Mouse (Mus musculus) midbrain, embryonic 10.5 days (tissue): Measurements from ENCODE around the gene Wsb1. TPM values are rescaled to one million over a fixed set of nuclear protein-coding genes. Genes with fewer than 3 reads are reported as not detected.
"Not testable (repeated sequence)": the region's sequence is repeated elsewhere in the genome, so short reads cannot be mapped to it uniquely, and the experiment has no call there.

Source experiments
- DNase-seq: peaks from one replicate; pipeline ENCODE4 v3.0.0-alpha.2; 2017; ENCODE audit warnings: low spot score
- H3K27ac ChIP-seq: fragments of 300-500 bp; sonication (generic); replicated peaks from 2 replicates; pipeline ENCODE4 v1.5.1; 2016; ENCODE audit warnings: mild to moderate bottlenecking
- H3K27me3 ChIP-seq: fragments of 300-500 bp; sonication (generic); 2 replicates; pipeline ENCODE4 v1.6.1; 2016; ENCODE audit warnings: low read depth, mild to moderate bottlenecking; ENCODE audit not compliant: poor library complexity, severe bottlenecking
- H3K36me3 ChIP-seq: fragments of 300-500 bp; sonication (generic); 2 replicates; pipeline ENCODE4 v1.6.1; 2016; ENCODE audit warnings: mild to moderate bottlenecking, moderate library complexity
- H3K4me1 ChIP-seq: fragments of 300-500 bp; sonication (generic); 2 replicates; pipeline ENCODE4 v1.6.1; 2016
- H3K4me3 ChIP-seq: fragments of 300-500 bp; sonication (generic); 2 replicates; pipeline ENCODE4 v1.5.1; 2016; ENCODE audit warnings: mild to moderate bottlenecking, moderate library complexity
- H3K9me3 ChIP-seq: fragments of 300-500 bp; sonication (generic); replicated peaks from 2 replicates; pipeline ENCODE4 v1.6.1; 2016; ENCODE audit warnings: mild to moderate bottlenecking
- WGBS: fragments of 180-500 bp; shearing (Covaris S2); methylation state at CpG from one replicate; pipeline ENCODE4 v1.1.7; 2016; 5-methylcytosine and 5-hydroxymethylcytosine counted together
- polyA plus RNA-seq: library from polyadenylated mRNA; unstranded; fragments of >200 nt; fragmentation: Nextera tagmentation; extraction: Ambion mirVana; gene quantifications from 2 replicates; pipeline ENCODE4 v1.2.1, GENCODE M21; 2016

Wsb1 gene
- polyA plus RNA-seq, 1 experiment from 2014 or later = 253 TPM

DNA sequence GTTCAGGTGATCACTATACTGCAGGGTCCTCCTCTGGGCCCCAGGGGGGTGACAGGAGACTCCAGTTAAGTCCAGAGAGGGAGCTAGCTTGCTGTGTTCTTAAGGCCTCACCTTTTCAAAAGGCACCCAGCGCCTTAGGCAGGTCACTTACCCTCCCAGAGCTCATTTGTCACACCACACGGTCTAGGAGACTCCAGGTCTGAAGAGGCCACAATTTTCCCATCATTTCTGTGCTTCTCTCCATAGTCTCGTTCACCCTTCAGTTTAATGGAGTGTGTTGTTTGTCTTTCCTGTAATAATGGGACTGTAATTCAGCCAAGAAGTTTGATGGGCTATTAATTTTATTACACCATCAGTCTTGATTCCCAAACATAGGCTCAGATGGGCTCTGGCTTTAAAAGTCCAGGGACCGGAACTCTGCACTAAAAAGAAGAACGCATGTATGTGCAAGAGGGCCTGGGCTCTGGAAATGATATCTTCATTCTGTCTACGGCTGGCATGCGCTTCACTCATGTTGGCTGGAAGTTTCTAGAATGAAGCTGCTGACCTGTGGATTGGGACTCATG lies 33.9 kb upstream of the Wsb1 start:
- no peaks in the 10 kb centered on the region for H3K27me3 ChIP-seq
- H3K36me3 ChIP-seq = no peaks in the 10 kb centered on the region
- DNase-seq = no peak
- 83% methylated on average over 7 of the region's 7 CpGs for WGBS
- H3K9me3 ChIP-seq = no peaks in the 10 kb centered on the region; the same call in 1 of the 2 replicates
- no peak overlapping the region for H3K27ac ChIP-seq
- H3K4me3 ChIP-seq = no peak overlapping the region
- H3K4me1 ChIP-seq = no peaks in the 10 kb centered on the region

DNA sequence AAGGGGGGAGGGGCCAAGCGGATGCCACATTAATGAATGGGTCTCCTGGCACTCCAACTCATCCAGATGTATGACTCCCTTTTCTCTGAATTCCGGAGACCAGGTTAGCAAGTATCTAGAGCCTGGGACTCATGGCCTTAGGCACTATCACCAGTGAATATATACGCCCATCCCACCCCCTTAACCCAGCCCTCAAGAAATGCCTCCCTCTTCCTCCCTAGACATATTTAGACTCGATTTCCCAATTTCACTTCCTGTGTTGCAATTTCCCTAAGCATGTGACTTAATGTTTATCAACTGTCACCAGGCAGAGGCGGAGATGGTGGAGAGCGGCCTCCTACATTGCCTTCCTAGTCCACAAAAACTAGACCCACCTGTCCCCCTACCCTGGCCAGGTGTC lies 33.0 kb upstream of the Wsb1 start:
- H3K9me3 ChIP-seq = no peaks in the 10 kb centered on the region; the same call in 1 of the 2 replicates
- 85% methylated on average over 6 of the region's 6 CpGs for WGBS
- H3K4me3 ChIP-seq = no peak overlapping the region
- no peak overlapping the region for H3K27ac ChIP-seq
- H3K27me3 ChIP-seq = no peaks in the 10 kb centered on the region
- H3K36me3 ChIP-seq = no peaks in the 10 kb centered on the region
- no peak for DNase-seq
- no peaks in the 10 kb centered on the region for H3K4me1 ChIP-seq

DNA sequence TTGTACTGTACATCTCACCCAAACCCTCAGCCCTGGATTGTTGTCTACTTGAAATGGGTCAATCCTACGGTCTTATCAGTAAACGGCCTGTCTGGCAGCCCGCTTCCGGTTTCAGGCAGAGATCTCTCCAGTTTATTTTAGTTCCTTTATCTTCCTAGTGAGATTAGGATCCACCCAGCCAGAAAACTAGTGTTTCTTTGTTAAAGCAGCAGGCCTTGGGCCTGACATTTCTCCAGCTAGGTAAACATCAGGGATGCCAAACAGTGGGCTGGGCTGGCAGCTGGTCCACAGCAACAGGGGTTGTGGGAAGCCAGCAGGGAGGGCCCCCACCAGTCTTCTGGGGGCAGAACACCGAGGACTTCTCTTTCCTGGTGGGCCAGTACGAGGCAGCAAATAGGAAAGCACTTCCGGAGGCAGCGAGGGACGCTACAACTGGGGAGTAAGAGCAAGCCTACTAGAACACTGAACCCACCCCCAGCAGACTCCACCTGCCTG lies 31.9 kb upstream of the Wsb1 start:
- Histone ChIP-seq H3K27me3 (no peaks in the 10 kb centered on the region), H3K36me3 (no peaks in the 10 kb centered on the region), H3K4me3 (no peak overlapping the region), H3K9me3 (no peaks in the 10 kb centered on the region; the same call in 1 of the 2 replicates), H3K4me1 (no peaks in the 10 kb centered on the region), H3K27ac (no peak overlapping the region)
- WGBS = 79% methylated on average over 9 of the region's 9 CpGs
- DNase-seq = no peak

- Histone ChIP-seq H3K36me3 (no peaks in the 10 kb centered on the region), H3K27me3 (no peaks in the 10 kb centered on the region), H3K9me3 (no peaks in the 10 kb centered on the region; the same call in 1 of the 2 replicates), H3K4me3 (no peak overlapping the region), H3K4me1 (no peaks in the 10 kb centered on the region), H3K27ac (no peak overlapping the region)
- WGBS = 93% methylated on average over 4 of the region's 4 CpGs
- no peak for DNase-seq
Observed at GRCm38 (mm10) chr11:79283350-79284030, 29.0 kb upstream of the Wsb1 start.

- Histone ChIP-seq H3K27ac (no peak overlapping the region), H3K9me3 (no peaks in the 10 kb centered on the region; the same call in 1 of the 2 replicates)
- WGBS = 81% methylated on average over 5 of the region's 5 CpGs
Observed at GRCm38 (mm10) chr11:79281396-79281795, 26.9 kb upstream of the Wsb1 start.

DNA sequence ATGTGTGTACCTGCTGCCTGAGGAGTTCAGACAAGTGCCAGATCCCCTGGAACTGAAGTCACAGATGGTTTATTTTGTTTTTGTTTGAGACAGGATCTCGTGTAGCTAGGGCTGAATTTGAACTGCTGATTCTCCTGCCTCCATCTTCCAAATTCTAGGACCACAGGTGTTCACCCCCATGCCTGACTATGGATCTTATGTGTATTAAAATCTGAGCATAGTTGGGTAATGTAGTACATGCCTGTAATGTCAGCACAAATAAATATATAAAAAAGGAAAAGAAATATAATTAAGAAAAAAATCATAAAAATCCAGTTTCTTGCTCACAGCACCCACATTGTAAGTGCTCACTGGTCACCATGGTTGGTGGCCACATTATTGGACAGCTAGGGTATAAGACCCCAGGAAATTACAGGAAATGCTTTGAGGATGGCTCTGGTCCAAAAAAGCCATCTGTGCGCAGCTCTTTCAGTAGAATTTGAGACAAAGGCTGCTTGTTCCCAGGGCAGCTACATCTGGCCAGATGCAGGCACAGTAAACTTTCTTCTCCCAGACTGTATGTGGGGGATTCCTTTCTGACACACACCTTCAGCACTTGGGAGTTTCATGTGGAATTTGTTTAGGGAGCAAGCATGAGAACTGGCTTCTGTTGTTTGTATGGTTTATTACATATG lies 25.4 kb upstream of the Wsb1 start:
- H3K27me3 ChIP-seq = no peaks in the 10 kb centered on the region
- no peaks in the 10 kb centered on the region for H3K4me1 ChIP-seq
- WGBS = 82% methylated on average over 2 of the region's 2 CpGs
- no peak for DNase-seq
- H3K36me3 ChIP-seq = no peaks in the 10 kb centered on the region
- H3K9me3 ChIP-seq = no peaks in the 10 kb centered on the region; the same call in 1 of the 2 replicates
- H3K4me3 ChIP-seq = no peak overlapping the region
- no peak overlapping the region for H3K27ac ChIP-seq

More at GRCm38 (mm10) chr11:79281396-79281795, 26.9 kb upstream of the Wsb1 start:
- no peaks in the 10 kb centered on the region for H3K27me3 ChIP-seq
- DNase-seq = no peak
- H3K4me3 ChIP-seq = no peak overlapping the region
- H3K36me3 ChIP-seq = no peaks in the 10 kb centered on the region
- no peaks in the 10 kb centered on the region for H3K4me1 ChIP-seq

- no peak for DNase-seq
- Histone ChIP-seq H3K27ac (no peak overlapping the region), H3K27me3 (no peaks in the 10 kb centered on the region), H3K9me3 (no peaks in the 10 kb centered on the region), H3K36me3 (no peaks in the 10 kb centered on the region), H3K4me3 (no peak overlapping the region), H3K4me1 (no peaks in the 10 kb centered on the region)
- 85% methylated on average over 4 of the region's 4 CpGs for WGBS
Observed at GRCm38 (mm10) chr11:79273757-79274156, 19.3 kb upstream of the Wsb1 start.

DNA sequence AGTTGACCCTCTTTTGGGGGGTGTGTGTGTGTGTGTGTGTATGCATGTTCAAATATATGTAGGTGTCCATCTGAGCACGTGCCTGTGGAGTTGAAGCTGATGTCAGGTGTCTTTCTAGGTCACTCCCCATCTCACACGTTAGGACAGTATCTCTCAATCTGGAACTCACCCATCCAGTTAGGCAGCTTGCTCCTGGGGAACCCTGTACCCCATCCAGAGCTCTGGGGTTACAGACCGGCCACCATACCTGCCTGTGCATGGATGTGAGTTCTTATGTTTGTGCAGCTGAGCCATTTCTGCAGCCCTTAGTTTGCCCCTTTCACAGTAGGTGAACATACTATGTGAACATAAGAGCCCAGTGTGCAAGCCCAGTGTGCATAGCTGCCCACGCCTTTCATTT lies 18.6 kb upstream of the Wsb1 start:
- no peaks in the 10 kb centered on the region for H3K36me3 ChIP-seq
- H3K9me3 ChIP-seq = no peaks in the 10 kb centered on the region
- H3K27ac ChIP-seq = no peak overlapping the region
- no peak overlapping the region for H3K4me3 ChIP-seq
- 72% methylated on average over 4 of the region's 4 CpGs for WGBS
- H3K27me3 ChIP-seq = no peaks in the 10 kb centered on the region
- no peaks in the 10 kb centered on the region for H3K4me1 ChIP-seq
- DNase-seq = no peak

GRCm38 (mm10) chr11:79267171-79267570 lies 12.7 kb upstream of the Wsb1 start:
- WGBS = 67% methylated on average over 1 of the region's 1 CpGs
- Histone ChIP-seq H3K27ac (no peak overlapping the region), H3K36me3 (no peaks in the 10 kb centered on the region), H3K27me3 (no peaks in the 10 kb centered on the region), H3K4me3 (no peak overlapping the region), H3K4me1 (no peaks in the 10 kb centered on the region), H3K9me3 (no peaks in the 10 kb centered on the region)
- DNase-seq = no peak

GRCm38 (mm10) chr11:79264376-79264775 lies 9.9 kb upstream of the Wsb1 start:
- Histone ChIP-seq H3K4me3 (no peak overlapping the region), H3K27me3 (no peaks in the 10 kb centered on the region), H3K9me3 (no peaks in the 10 kb centered on the region), H3K4me1 (no peaks in the 10 kb centered on the region), H3K27ac (no peak overlapping the region), H3K36me3 (no peaks in the 10 kb centered on the region)
- WGBS = 66% methylated on average over 3 of the region's 3 CpGs
- DNase-seq = no peak

DNA sequence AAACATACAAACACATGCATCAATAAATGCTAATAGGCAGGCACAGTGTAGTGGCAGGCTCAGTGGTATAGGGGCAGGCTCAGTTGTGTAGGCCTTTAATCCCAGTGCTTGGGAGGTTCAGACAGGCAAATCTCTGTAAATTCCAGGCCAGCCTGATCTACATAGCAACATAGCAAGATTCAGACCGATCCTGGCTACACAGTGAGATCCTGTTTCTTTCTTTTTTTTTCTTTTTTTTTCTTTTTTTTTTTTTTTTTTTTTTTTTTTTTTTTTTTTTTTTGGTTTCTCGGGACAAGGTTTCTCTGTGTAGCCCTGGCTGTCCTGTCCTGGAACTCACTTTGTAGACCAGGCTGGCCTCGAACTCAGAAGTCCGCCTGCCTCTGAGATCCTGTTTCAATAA lies 5.7 kb upstream of the Wsb1 start:
- H3K4me1 ChIP-seq, H3K4me3 ChIP-seq, DNase-seq, H3K36me3 ChIP-seq, H3K27ac ChIP-seq, H3K9me3 ChIP-seq: not testable (repeated sequence)
- H3K27me3 ChIP-seq = peaks cover 13% of the 10 kb centered on the region
- WGBS = 92% methylated on average over 4 of the region's 4 CpGs

GRCm38 (mm10) chr11:79258738-79259137 lies 4.3 kb upstream of the Wsb1 start:
- Histone ChIP-seq H3K4me1 (peaks cover 6% of the 10 kb centered on the region), H3K9me3 (no peaks in the 10 kb centered on the region), H3K27me3 (peaks cover 17% of the 10 kb centered on the region), H3K36me3 (no peaks in the 10 kb centered on the region), H3K4me3 (no peak overlapping the region), H3K27ac (no peak overlapping the region)
- 74% methylated on average over 6 of the region's 6 CpGs for WGBS
- DNase-seq = no peak
